Mouse (Mus musculus): ENCODE results near the gene Cenpu. TPM values are rescaled to one million over a fixed set of nuclear protein-coding genes. Genes with fewer than 3 reads are reported as not detected.

Gene Cenpu
- polyA plus RNA-seq, 1 experiment from 2014 or later, result 19.8 TPM

- 89% methylated on average over 7 of the region's 7 CpGs for WGBS
- H3K27ac ChIP-seq (ENCODE audit: low read depth), result no peak overlapping the region
These were observed 76.1 kb downstream of the Cenpu start for GRCm38 (mm10) chr8:46627881-46628280.

GRCm38 (mm10) chr8:46628645-46629044, 76.8 kb downstream of the Cenpu start:
- Histone ChIP-seq H3K4me2 (ENCODE audit: low read length) (no peak overlapping the region), H3K27ac (ENCODE audit: low read depth) (no peak overlapping the region), H3K4me1 (replicated peaks; ENCODE audit: control insufficient read depth, insufficient read depth, low read length) (peaks cover 8% of the 10 kb centered on the region; the same call in 1 of the 2 replicates), H3K36me3 (ENCODE audit: control insufficient read depth, insufficient read depth, low read length) (peaks cover 39% of the 10 kb centered on the region), H3K4me3 (ENCODE audit: low read depth, low read length) (no peak overlapping the region), H3K9me3 (ENCODE audit: control insufficient read depth, low read length) (no peaks in the 10 kb centered on the region), H3K27me3 (replicated peaks; ENCODE audit: control insufficient read depth, insufficient read depth, low read length) (no peaks in the 10 kb centered on the region), H3K9ac (ENCODE audit: low read length) (no peak overlapping the region)
- WGBS, result 93% methylated on average over 1 of the region's 1 CpGs
- no peak for ATAC-seq (replicated peaks; ENCODE audit: low FRiP score, low TSS enrichment, low read depth)
- no peak for DNase-seq (ENCODE audit: low spot score)

More at GRCm38 (mm10) chr8:46627881-46628280, 76.1 kb downstream of the Cenpu start:
- H3K9ac ChIP-seq (ENCODE audit: low read length), result no peak overlapping the region
- ATAC-seq (replicated peaks; ENCODE audit: low FRiP score, low TSS enrichment, low read depth) (no peak), DNase-seq (ENCODE audit: low spot score) (no peak)
- H3K4me2 ChIP-seq (ENCODE audit: low read length), result no peak overlapping the region
- no peaks in the 10 kb centered on the region for H3K27me3 ChIP-seq (replicated peaks; ENCODE audit: control insufficient read depth, insufficient read depth, low read length)
- no peaks in the 10 kb centered on the region for H3K9me3 ChIP-seq (ENCODE audit: control insufficient read depth, low read length)
- peaks cover 8% of the 10 kb centered on the region; the same call in 1 of the 2 replicates for H3K4me1 ChIP-seq (replicated peaks; ENCODE audit: control insufficient read depth, insufficient read depth, low read length)
- peaks cover 31% of the 10 kb centered on the region for H3K36me3 ChIP-seq (ENCODE audit: control insufficient read depth, insufficient read depth, low read length)
- no peak overlapping the region for H3K4me3 ChIP-seq (ENCODE audit: low read depth, low read length)

Other genes starting within 250 kb of the Cenpu start
- gene Acsl1, start 81.0 kb upstream of the Cenpu start, polyA plus RNA-seq (2014; fragmentation: Nextera tagmentation; extraction: Ambion mirVana), result 24.8 and 25.2 TPM in 2 replicates
- 16.0 and 19.1 TPM in 2 replicates for gene Primpol, start 65.2 kb downstream of the Cenpu start, polyA plus RNA-seq (2014; fragmentation: Nextera tagmentation; extraction: Ambion mirVana)
- 57.1 and 63.7 TPM in 2 replicates for gene Casp3, start 65.3 kb downstream of the Cenpu start, polyA plus RNA-seq (2014; fragmentation: Nextera tagmentation; extraction: Ambion mirVana)
- gene Irf2, start 187.7 kb downstream of the Cenpu start, polyA plus RNA-seq (2014; fragmentation: Nextera tagmentation; extraction: Ambion mirVana), result 19.3 and 25.4 TPM in 2 replicates